In genomic region chr17:29093961-29094309, GRCm38 (mm10) we compare ENCODE assay signal across 8 mouse cellular contexts. TPM values are rescaled to one million over a fixed set of nuclear protein-coding genes. Genes with fewer than 3 reads are reported as not detected.
DNase-seq lines count a peak whose midpoint lies in the region; ATAC-seq lines count a peak whose summit lies in the region.

No protein-coding gene starts in this region.

- no peaks in the 10 kb centered on the region for H3K36me3 ChIP-seq in lung, embryonic 16.5 days (ENCODE audit: control insufficient read depth, insufficient read depth, low read length)
- H3K36me3 ChIP-seq in embryonic facial prominence, embryonic 15.5 days: peaks cover 3% of the 10 kb centered on the region; the same call in 1 of the 2 replicates
- no peaks in the 10 kb centered on the region for H3K36me3 ChIP-seq in intestine, embryonic 15.5 days
- 0 out of 2 replicates have a peak, but pooled peaks cover 5% of the 10 kb centered on the region for H3K36me3 ChIP-seq in neural tube, embryonic 13.5 days

- no peak overlapping the region for H3K27ac ChIP-seq in lung, embryonic 16.5 days (ENCODE audit: low read length)
- peak overlapping the region; percentile 83 for H3K27ac ChIP-seq in embryonic facial prominence, embryonic 15.5 days (replicated peaks)
- H3K27ac ChIP-seq in intestine, embryonic 15.5 days: peak overlapping the region; percentile 56
- H3K27ac ChIP-seq in neural tube, embryonic 13.5 days (replicated peaks): no peak overlapping the region

- WGBS in lung, embryonic 16.5 days: 2% methylated on average over 24 of the region's 24 CpGs
- under 1% methylated on average over 24 of the region's 24 CpGs for WGBS in embryonic facial prominence, embryonic 15.5 days
- under 1% methylated on average over 24 of the region's 24 CpGs for WGBS in intestine, embryonic 15.5 days
- WGBS in neural tube, embryonic 13.5 days: 0% methylated on average over 24 of the region's 24 CpGs

- H3K9ac ChIP-seq in lung, embryonic 16.5 days (ENCODE audit: low read length): peak overlapping the region; percentile 72
- H3K9ac ChIP-seq in embryonic facial prominence, embryonic 15.5 days: peak overlapping the region; percentile 66
- peak overlapping the region; percentile 60 for H3K9ac ChIP-seq in intestine, embryonic 15.5 days
- peak overlapping the region; percentile 75 for H3K9ac ChIP-seq in neural tube, embryonic 13.5 days

- no peak; the same call in 1 of the 2 replicates for ATAC-seq in lung, embryonic 16.5 days (ENCODE audit: low read depth)
- no peak for ATAC-seq in embryonic facial prominence, embryonic 15.5 days (ENCODE audit: insufficient number of reproducible peaks, low FRiP score, low TSS enrichment, low read depth)
- peak; percentile 7; the same call in 1 of the 2 replicates for ATAC-seq in intestine, embryonic 15.5 days
- peak; percentile 9 for ATAC-seq in neural tube, embryonic 13.5 days (ENCODE audit: low read depth)

- no peaks in the 10 kb centered on the region; the same call in 1 of the 2 replicates for H3K27me3 ChIP-seq in lung, embryonic 16.5 days (ENCODE audit: control insufficient read depth, insufficient read depth, low read depth, low read length)
- peaks cover 12% of the 10 kb centered on the region for H3K27me3 ChIP-seq in embryonic facial prominence, embryonic 15.5 days
- no peaks in the 10 kb centered on the region for H3K27me3 ChIP-seq in intestine, embryonic 15.5 days (replicated peaks)
- H3K27me3 ChIP-seq in neural tube, embryonic 13.5 days: peaks cover 40% of the 10 kb centered on the region

- H3K4me1 ChIP-seq in lung, embryonic 16.5 days (replicated peaks; ENCODE audit: control insufficient read depth, insufficient read depth, low read length): peaks cover 30% of the 10 kb centered on the region
- peaks cover 33% of the 10 kb centered on the region for H3K4me1 ChIP-seq in embryonic facial prominence, embryonic 15.5 days
- peaks cover 30% of the 10 kb centered on the region for H3K4me1 ChIP-seq in intestine, embryonic 15.5 days (replicated peaks)
- peaks cover 27% of the 10 kb centered on the region for H3K4me1 ChIP-seq in neural tube, embryonic 13.5 days (replicated peaks)

- peak overlapping the region; percentile 92 for H3K4me2 ChIP-seq in lung, embryonic 16.5 days (ENCODE audit: low read depth, low read length)
- peak overlapping the region; percentile 94 for H3K4me2 ChIP-seq in embryonic facial prominence, embryonic 15.5 days (replicated peaks)
- H3K4me2 ChIP-seq in intestine, embryonic 15.5 days (replicated peaks): peak overlapping the region; percentile 85
- H3K4me2 ChIP-seq in neural tube, embryonic 13.5 days: peak overlapping the region; percentile 84

- H3K4me3 ChIP-seq in lung, embryonic 16.5 days (ENCODE audit: low read length): peak overlapping the region; percentile 59
- peak overlapping the region; percentile 62 for H3K4me3 ChIP-seq in embryonic facial prominence, embryonic 15.5 days (replicated peaks)
- H3K4me3 ChIP-seq in intestine, embryonic 15.5 days (replicated peaks): peak overlapping the region; percentile 54
- H3K4me3 ChIP-seq in neural tube, embryonic 13.5 days: peak overlapping the region; percentile 50

- H3K9me3 ChIP-seq in lung, embryonic 16.5 days (ENCODE audit: control insufficient read depth, low read length): no peaks in the 10 kb centered on the region
- no peaks in the 10 kb centered on the region for H3K9me3 ChIP-seq in embryonic facial prominence, embryonic 15.5 days (replicated peaks)
- H3K9me3 ChIP-seq in intestine, embryonic 15.5 days: no peaks in the 10 kb centered on the region
- no peaks in the 10 kb centered on the region for H3K9me3 ChIP-seq in neural tube, embryonic 13.5 days

- DNase-seq in lung, postnatal 25 days (ENCODE audit: low spot score): no peak
- no peak for DNase-seq in thymus, postnatal 14 days
- no peak for DNase-seq in ovary, postnatal 10 days (ENCODE audit: low spot score)
- no peak for DNase-seq in left cerebral cortex, adult 11 months (ENCODE audit: low spot score)

RNA-seq across cellular contexts. Expression of gene Cdkn1a, which starts 3.2 kb away (rescaled TPM):
- 41.3 and 43.7 TPM in 2 replicates for polyA plus RNA-seq in lung, embryonic 16.5 days (2015; fragmentation: Nextera tagmentation; extraction: Ambion mirVana)
- 347 and 357 TPM in 2 replicates for polyA plus RNA-seq in embryonic facial prominence, embryonic 15.5 days (2015; fragmentation: Nextera tagmentation; extraction: Ambion mirVana)
- 92.2 and 98.3 TPM in 2 replicates for polyA plus RNA-seq in intestine, embryonic 15.5 days (2015; fragmentation: Nextera tagmentation; extraction: Ambion mirVana)
- 47.2 and 51.0 TPM in 2 replicates for polyA plus RNA-seq in neural tube, embryonic 13.5 days (2015; fragmentation: Nextera tagmentation; extraction: Ambion mirVana)

RNA-seq across cellular contexts. Expression of gene Rab44, which starts 20.0 kb away (rescaled TPM):
- polyA plus RNA-seq in lung, embryonic 16.5 days (2015; fragmentation: Nextera tagmentation; extraction: Ambion mirVana): 1.1 TPM in 2 replicates
- 3.4 and 4.5 TPM in 2 replicates for polyA plus RNA-seq in embryonic facial prominence, embryonic 15.5 days (2015; fragmentation: Nextera tagmentation; extraction: Ambion mirVana)
- 0.53 and 0.61 TPM in 2 replicates for polyA plus RNA-seq in intestine, embryonic 15.5 days (2015; fragmentation: Nextera tagmentation; extraction: Ambion mirVana)
- polyA plus RNA-seq in neural tube, embryonic 13.5 days (2015; fragmentation: Nextera tagmentation; extraction: Ambion mirVana): 0.11 TPM in 1 of 2 replicates, not detected in the other

Comparison
In these comparisons a context has a peak if more than half of its experiments do, and no peak if none do; other contexts are left out.
1. ATAC-seq: peak in intestine, embryonic 15.5 days (single experiment) and neural tube, embryonic 13.5 days (single experiment); none in lung, embryonic 16.5 days (single experiment) and embryonic facial prominence, embryonic 15.5 days (single experiment).
2. H3K27ac ChIP-seq: peak in embryonic facial prominence, embryonic 15.5 days (single experiment) and intestine, embryonic 15.5 days (single experiment); none in lung, embryonic 16.5 days (single experiment) and neural tube, embryonic 13.5 days (single experiment).
3. Peak in every context shown above with its lines, with median percentiles within 50 percentile points of each other: H3K4me2 ChIP-seq, H3K4me3 ChIP-seq and H3K9ac ChIP-seq.